Mouse (Mus musculus): ENCODE measurements around the gene Rnf114. TPM values are rescaled to one million over a fixed set of nuclear protein-coding genes. Genes with fewer than 3 reads are reported as not detected.

Gene Rnf114
- polyA plus RNA-seq, 1 experiment from 2014 or later, result 112 TPM

DNA sequence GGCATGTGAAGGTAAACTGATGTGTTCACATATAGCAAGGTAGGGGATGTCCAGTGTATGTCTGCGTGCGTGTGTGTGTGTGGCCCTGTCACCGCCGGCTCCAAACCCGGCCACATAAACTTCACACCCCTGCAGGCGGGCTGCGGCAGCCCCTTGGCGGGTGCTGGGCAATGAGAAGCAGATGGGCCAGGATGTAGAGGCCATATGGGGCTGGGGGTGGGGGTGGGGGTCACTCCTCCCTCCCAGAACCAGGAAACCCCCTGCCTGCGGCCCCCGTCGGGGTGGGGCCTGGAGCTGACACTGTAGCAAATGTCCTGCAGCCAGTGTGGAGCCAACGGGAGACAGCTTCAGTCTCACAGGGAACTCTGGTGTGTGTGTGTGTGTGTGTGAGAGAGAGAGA is 71.3 kb downstream of the Rnf114 start:
- peaks cover 38% of the 10 kb centered on the region for H3K4me1 ChIP-seq (replicated peaks)
- H3K4me2 ChIP-seq, result no peak overlapping the region
- ATAC-seq (ENCODE audit: low FRiP score, low read depth), result peak; percentile 59; the same call in 1 of the 2 replicates
- H3K9me3 ChIP-seq, result no peaks in the 10 kb centered on the region
- no peak overlapping the region for H3K4me3 ChIP-seq
- no peaks in the 10 kb centered on the region for H3K36me3 ChIP-seq
- H3K9ac ChIP-seq, result no peak overlapping the region
- 45% methylated on average over 10 of the region's 12 CpGs for WGBS
- H3K27me3 ChIP-seq, result peaks cover 7% of the 10 kb centered on the region; the same call in 1 of the 2 replicates
- no peak overlapping the region for H3K27ac ChIP-seq (replicated peaks)

DNA sequence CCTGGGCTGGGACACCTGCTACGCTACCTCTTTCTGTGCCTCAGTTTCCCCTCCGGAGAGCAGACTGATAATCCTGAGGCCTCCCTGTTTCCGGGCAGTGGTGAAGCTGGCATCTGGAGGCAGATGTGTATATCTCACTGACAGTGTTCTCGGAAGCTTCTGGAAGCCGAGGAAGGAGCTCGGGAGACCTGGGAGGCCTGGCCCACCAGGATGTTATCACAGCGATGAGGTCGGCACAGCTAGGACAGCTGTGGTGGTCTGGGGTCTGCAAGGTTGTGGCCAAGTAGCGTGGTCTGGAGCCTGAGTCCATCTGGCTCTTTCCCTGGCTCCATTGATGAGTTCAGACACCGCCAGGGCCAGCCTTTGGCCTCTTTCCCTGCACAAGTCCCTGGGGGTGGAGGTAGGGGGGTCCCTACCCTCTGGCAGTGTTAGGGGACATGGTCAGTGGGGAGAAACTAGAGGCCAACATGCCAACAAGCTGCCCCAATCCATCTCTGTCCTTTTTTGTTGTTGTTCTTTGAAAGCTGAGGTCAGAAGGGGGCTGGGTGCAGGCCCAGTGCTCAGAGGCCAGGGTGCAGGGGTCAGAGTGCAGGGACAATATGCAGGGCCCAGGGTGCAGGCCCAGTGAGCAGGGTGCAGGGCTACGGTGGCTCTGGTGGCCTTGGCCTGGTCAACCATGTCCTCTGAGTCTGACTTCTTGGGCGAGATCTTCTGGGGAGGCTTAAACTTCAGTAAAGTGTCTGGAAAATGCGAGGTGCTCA is 72.3 kb downstream of the Rnf114 start:
- Histone ChIP-seq H3K36me3 (no peaks in the 10 kb centered on the region), H3K9ac (no peak overlapping the region), H3K27ac (replicated peaks) (no peak overlapping the region), H3K4me3 (no peak overlapping the region), H3K4me1 (replicated peaks) (peaks cover 32% of the 10 kb centered on the region), H3K9me3 (no peaks in the 10 kb centered on the region), H3K4me2 (no peak overlapping the region), H3K27me3 (peaks cover 7% of the 10 kb centered on the region; the same call in 1 of the 2 replicates)
- no peak for ATAC-seq (ENCODE audit: low FRiP score, low read depth)
- 79% methylated on average over 13 of the region's 13 CpGs for WGBS

DNA sequence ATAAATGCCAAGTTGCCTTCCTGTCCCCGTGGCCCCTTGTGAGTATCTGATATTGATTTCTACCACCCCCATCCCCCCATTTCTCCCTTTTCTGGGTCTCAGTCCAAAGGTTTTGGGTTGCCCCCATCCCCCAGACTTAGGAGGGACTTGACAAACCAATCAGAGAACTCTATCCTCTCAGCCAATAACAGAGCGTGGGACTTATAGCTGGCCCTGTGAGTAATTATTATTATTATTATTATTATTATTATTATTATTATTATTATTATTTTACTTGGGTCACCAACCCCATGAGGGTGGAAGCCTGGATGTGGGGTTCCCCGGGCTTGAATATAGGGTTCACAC is 72.8 kb downstream of the Rnf114 start:
- peaks cover 28% of the 10 kb centered on the region for H3K4me1 ChIP-seq (replicated peaks)
- no peak overlapping the region for H3K4me2 ChIP-seq
- H3K27me3 ChIP-seq, result peaks cover 1% of the 10 kb centered on the region; the same call in 1 of the 2 replicates
- no peak overlapping the region for H3K9ac ChIP-seq
- no peaks in the 10 kb centered on the region for H3K9me3 ChIP-seq
- no peak overlapping the region for H3K4me3 ChIP-seq
- H3K36me3 ChIP-seq, result no peaks in the 10 kb centered on the region
- WGBS, result 84% methylated on average over 3 of the region's 3 CpGs
- no peak for ATAC-seq (ENCODE audit: low FRiP score, low read depth)
- no peak overlapping the region for H3K27ac ChIP-seq (replicated peaks)

- WGBS, result 11% methylated on average over 19 of the region's 19 CpGs
- H3K4me1 ChIP-seq (replicated peaks), result peaks cover 28% of the 10 kb centered on the region
- H3K4me3 ChIP-seq, result no peak overlapping the region
- no peak overlapping the region for H3K9ac ChIP-seq
- ATAC-seq (ENCODE audit: low FRiP score, low read depth), result no peak
- H3K27ac ChIP-seq (replicated peaks), result no peak overlapping the region
- no peaks in the 10 kb centered on the region for H3K27me3 ChIP-seq
- H3K9me3 ChIP-seq, result no peaks in the 10 kb centered on the region
- peak overlapping the region; percentile 40 for H3K4me2 ChIP-seq
- no peaks in the 10 kb centered on the region for H3K36me3 ChIP-seq
These were observed 73.2 kb downstream of the Rnf114 start for GRCm38 (mm10) chr2:167565682-167566081.

Other genes with a start within 250 kb of the Rnf114 start
- 31.5 and 34.2 TPM in 2 replicates for gene B4galt5, start 143.5 kb upstream of the Rnf114 start, polyA plus RNA-seq (2015; fragmentation: Nextera tagmentation; extraction: Ambion mirVana)
- gene Slc9a8, start 70.9 kb upstream of the Rnf114 start, polyA plus RNA-seq (2015; fragmentation: Nextera tagmentation; extraction: Ambion mirVana), result 20.9 TPM in 2 replicates
- gene Spata2, start 242 bp downstream of the Rnf114 start, polyA plus RNA-seq (2015; fragmentation: Nextera tagmentation; extraction: Ambion mirVana), result 30.7 and 33.4 TPM in 2 replicates
- 5.9 and 6.6 TPM in 2 replicates for gene Snai1, start 45.5 kb downstream of the Rnf114 start, polyA plus RNA-seq (2015; fragmentation: Nextera tagmentation; extraction: Ambion mirVana)
- 334 and 356 TPM in 2 replicates for gene Ube2v1, start 139.4 kb downstream of the Rnf114 start, polyA plus RNA-seq (2015; fragmentation: Nextera tagmentation; extraction: Ambion mirVana)
- gene Gm20431, start 168.9 kb downstream of the Rnf114 start, polyA plus RNA-seq (2015; fragmentation: Nextera tagmentation; extraction: Ambion mirVana), result 8.6 and 11.5 TPM in 2 replicates
- 3.2 and 3.3 TPM in 2 replicates for gene Cebpb, start 196.3 kb downstream of the Rnf114 start, polyA plus RNA-seq (2015; fragmentation: Nextera tagmentation; extraction: Ambion mirVana)
- 39.4 and 42.5 TPM in 2 replicates for gene Tmem189, start 197.2 kb downstream of the Rnf114 start, polyA plus RNA-seq (2015; fragmentation: Nextera tagmentation; extraction: Ambion mirVana)

Measured in hindbrain, embryonic 15.5 days (tissue).